Mouse (Mus musculus) CD8-positive naive resting alpha-beta T cell, adult 57 days (primary cell): ENCODE measurements around the gene Pigu. TPM values are rescaled to one million over a fixed set of nuclear protein-coding genes. Genes with fewer than 3 reads are reported as not detected.

Experiments used
- total RNA-seq: library from RNA; stranded (reverse); gene quantifications from one replicate; pipeline ENCODE4 v1.2.4, GENCODE M21; 2023

The Pigu gene
- 22.7 TPM for total RNA-seq

GRCm38 (mm10) chr2:155356971-155357591, at the start of gene Pigu:
Gene Pigu (minus strand): TSS chr2:155357430.

GRCm38 (mm10) chr2:155380261-155381059, 23.2 kb upstream of the Pigu start, which contains the start of gene Trp53inp2:
Gene Trp53inp2 (plus strand): TSS chr2:155381059.

GRCm38 (mm10) chr2:155276195-155276594, 81.0 kb downstream of the Pigu start, which contains the start of gene Map1lc3a:
Gene Map1lc3a (plus strand): TSS chr2:155276297.

GRCm38 (mm10) chr2:155236362-155236992, 120.8 kb downstream of the Pigu start, which contains the start of gene Dynlrb1:
Gene Dynlrb1 (plus strand): TSS chr2:155236533.

Other genes with a start within 250 kb of the Pigu start
- 75.7 TPM for gene Itch, start 223.9 kb downstream of the Pigu start, total RNA-seq
- 82.1 TPM for gene Dynlrb1, start 120.9 kb downstream of the Pigu start, total RNA-seq
- 26.5 TPM for gene Map1lc3a, start 81.1 kb downstream of the Pigu start, total RNA-seq
- 97.5 TPM for gene Trp53inp2, start 23.6 kb upstream of the Pigu start, total RNA-seq
- gene Ncoa6, start 116.5 kb upstream of the Pigu start, total RNA-seq = 65.7 TPM
- 63.9 TPM for gene Acss2, start 160.5 kb upstream of the Pigu start, total RNA-seq
- 1.3 TPM for gene Ggt7, start 160.8 kb upstream of the Pigu start, total RNA-seq
- 14.9 TPM for gene Gss, start 235.4 kb upstream of the Pigu start, total RNA-seq